Mouse (Mus musculus) liver, embryonic 11.5 days (tissue): ENCODE measurements around the gene Chrna5. TPM values are rescaled to one million over a fixed set of nuclear protein-coding genes. Genes with fewer than 3 reads are reported as not detected.
A peak's percentile ranks its signal among the peaks of the same experiment; 100 is the strongest.

Experiments
- ATAC-seq: fragments of 200-750 bp; cut with Nextera tagmentation; replicated peaks from 2 replicates; pipeline ENCODE4 v1.8.0; 2017; ENCODE audit warnings: moderate number of reproducible peaks, mild to moderate bottlenecking, moderate TSS enrichment, moderate library complexity; ENCODE audit not compliant: low FRiP score
- DNase-seq: peaks from one replicate; pipeline ENCODE4 v3.0.0-alpha.2; 2017; ENCODE audit warnings: low spot score
- H3K27ac ChIP-seq: fragments of 300-500 bp; sonication (generic); 2 replicates; pipeline ENCODE4 v1.5.1; 2014; ENCODE audit warnings: mild to moderate bottlenecking, low read depth, low read length, control low read depth
- H3K27me3 ChIP-seq: fragments of 300-500 bp; sonication (generic); replicated peaks from 2 replicates; pipeline ENCODE4 v1.6.1; 2014; ENCODE audit warnings: low read length, mixed read lengths; ENCODE audit not compliant: control insufficient read depth, insufficient read depth
- H3K36me3 ChIP-seq: fragments of 300-500 bp; sonication (generic); 2 replicates; pipeline ENCODE4 v1.6.1; 2014; ENCODE audit warnings: mild to moderate bottlenecking, low read length, moderate library complexity, mixed read lengths; ENCODE audit not compliant: control insufficient read depth, insufficient read depth
- H3K4me1 ChIP-seq: fragments of 300-500 bp; sonication (generic); replicated peaks from 2 replicates; pipeline ENCODE4 v1.6.1; 2014; ENCODE audit warnings: low read length, mixed read lengths; ENCODE audit not compliant: control insufficient read depth, insufficient read depth
- H3K4me2 ChIP-seq: fragments of 300-500 bp; sonication (generic); 2 replicates; pipeline ENCODE4 v1.6.1; 2014; ENCODE audit warnings: mild to moderate bottlenecking, control low read depth, moderate library complexity
- H3K4me3 ChIP-seq: fragments of 300-500 bp; sonication (generic); 2 replicates; pipeline ENCODE4 v1.5.1; 2014; ENCODE audit warnings: low read depth, low read length, control low read depth
- H3K9ac ChIP-seq: fragments of 300-500 bp; sonication (generic); 2 replicates; pipeline ENCODE4 v1.6.1; 2014; ENCODE audit warnings: low read depth, low read length, control low read depth
- H3K9me3 ChIP-seq: fragments of 300-500 bp; sonication (generic); 2 replicates; pipeline ENCODE4 v1.6.1; 2016; ENCODE audit warnings: low read length, inconsistent platforms, mixed read lengths; ENCODE audit not compliant: control insufficient read depth
- WGBS: fragments of 180-500 bp; shearing (Covaris S2); extraction: QIAGEN DNeasy Blood & Tissue Kit; methylation state at CpG from one replicate; pipeline ENCODE4 v1.1.7; 2014; 5-methylcytosine and 5-hydroxymethylcytosine counted together
- polyA plus RNA-seq: library from polyadenylated mRNA; unstranded; fragments of >200 nt; fragmentation: Nextera tagmentation; extraction: Ambion mirVana; gene quantifications from 2 replicates; pipeline ENCODE4 v1.2.1, GENCODE M21; 2014

Chrna5 gene
- polyA plus RNA-seq, 1 experiment from 2014 or later, result not detected

- no peak overlapping the region for H3K27ac ChIP-seq
- H3K9me3 ChIP-seq, result no peaks in the 10 kb centered on the region
- no peak overlapping the region for H3K4me3 ChIP-seq
- no peak overlapping the region for H3K4me2 ChIP-seq
- H3K27me3 ChIP-seq, result peaks cover 12% of the 10 kb centered on the region
- ATAC-seq (no peak), DNase-seq (no peak)
- WGBS, result 52% methylated on average over 6 of the region's 6 CpGs
- H3K4me1 ChIP-seq, result no peaks in the 10 kb centered on the region
- no peak overlapping the region for H3K9ac ChIP-seq
- no peaks in the 10 kb centered on the region for H3K36me3 ChIP-seq
These were observed 50.9 kb downstream of the Chrna5 start for GRCm38 (mm10) chr9:55031435-55032167.

- Histone ChIP-seq H3K27ac (no peak overlapping the region), H3K36me3 (no peaks in the 10 kb centered on the region)
- 75% methylated on average over 8 of the region's 8 CpGs for WGBS
These were observed 58.3 kb downstream of the Chrna5 start for GRCm38 (mm10) chr9:55038948-55039347.

DNA sequence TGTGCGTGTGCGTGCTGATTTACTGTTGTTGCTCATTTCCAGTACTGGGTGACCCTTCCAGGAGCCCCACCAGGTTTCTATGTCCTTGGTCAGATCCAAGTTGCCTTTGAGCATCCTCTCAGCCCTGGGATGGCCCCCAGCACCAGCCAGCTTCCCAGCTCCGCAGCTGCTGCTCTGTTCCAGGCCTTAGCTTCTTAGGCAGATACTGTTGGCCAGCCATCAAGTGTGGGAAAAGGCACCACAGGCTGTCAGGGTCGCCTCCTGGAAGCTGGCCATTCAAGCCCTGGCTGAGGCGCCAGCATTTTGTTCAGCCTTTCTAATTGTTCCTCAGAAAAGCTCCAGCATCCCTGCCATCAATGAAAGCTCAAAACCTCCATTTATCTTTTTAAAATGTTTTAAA, 59.3 kb downstream of the Chrna5 start:
- no peak overlapping the region for H3K4me3 ChIP-seq
- WGBS, result 79% methylated on average over 5 of the region's 5 CpGs
- no peak overlapping the region for H3K9ac ChIP-seq

More at GRCm38 (mm10) chr9:55038948-55039347, 58.3 kb downstream of the Chrna5 start:
- H3K9ac ChIP-seq, result no peak overlapping the region
- H3K27me3 ChIP-seq, result no peaks in the 10 kb centered on the region; the same call in 1 of the 2 replicates
- ATAC-seq, result no peak
- no peak for DNase-seq
- H3K4me2 ChIP-seq, result no peak overlapping the region
- no peak overlapping the region for H3K4me3 ChIP-seq
- H3K9me3 ChIP-seq, result no peaks in the 10 kb centered on the region
- no peaks in the 10 kb centered on the region for H3K4me1 ChIP-seq

GRCm38 (mm10) chr9:55041389-55041788, 60.7 kb downstream of the Chrna5 start:
- DNase-seq, result no peak
- H3K36me3 ChIP-seq, result no peaks in the 10 kb centered on the region
- no peak overlapping the region for H3K4me3 ChIP-seq
- WGBS, result 68% methylated on average over 2 of the region's 2 CpGs
- H3K4me1 ChIP-seq, result no peaks in the 10 kb centered on the region
- H3K9me3 ChIP-seq, result no peaks in the 10 kb centered on the region
- no peak overlapping the region for H3K4me2 ChIP-seq
- no peak overlapping the region for H3K27ac ChIP-seq
- ATAC-seq, result no peak
- H3K27me3 ChIP-seq, result peaks cover 5% of the 10 kb centered on the region; the same call in 1 of the 2 replicates
- no peak overlapping the region for H3K9ac ChIP-seq

More for the DNA sequence above, 59.3 kb downstream of the Chrna5 start:
- no peaks in the 10 kb centered on the region for H3K4me1 ChIP-seq
- H3K4me2 ChIP-seq, result no peak overlapping the region
- no peaks in the 10 kb centered on the region for H3K9me3 ChIP-seq
- H3K27ac ChIP-seq, result no peak overlapping the region
- H3K36me3 ChIP-seq, result no peaks in the 10 kb centered on the region
- no peak for DNase-seq
- H3K27me3 ChIP-seq, result peaks cover 1% of the 10 kb centered on the region; the same call in 1 of the 2 replicates
- no peak for ATAC-seq

DNA sequence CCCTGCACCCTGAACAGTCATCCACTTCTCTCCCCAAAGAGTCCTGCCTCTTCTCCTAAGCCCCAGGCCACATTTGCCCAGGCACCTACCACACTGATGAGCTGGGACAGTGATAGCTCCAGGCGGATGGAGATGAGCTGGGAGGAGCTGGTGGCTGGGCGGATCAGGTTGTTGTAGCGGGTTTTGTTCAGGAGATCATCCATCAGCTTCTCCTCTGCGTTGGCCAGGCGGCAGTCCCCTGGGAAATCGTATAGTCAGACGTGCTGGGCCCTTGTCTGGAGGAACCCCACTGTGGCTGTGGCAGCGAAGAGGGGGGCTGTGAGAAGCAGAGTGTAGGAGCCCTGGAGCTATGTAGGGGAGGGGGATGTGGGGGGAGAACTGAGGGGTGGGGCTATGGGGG, 63.0 kb downstream of the Chrna5 start:
- no peak overlapping the region for H3K9ac ChIP-seq
- H3K4me1 ChIP-seq, result peaks cover 4% of the 10 kb centered on the region; the same call in 1 of the 2 replicates
- DNase-seq (no peak), ATAC-seq (no peak)
- H3K36me3 ChIP-seq, result no peaks in the 10 kb centered on the region
- no peak overlapping the region for H3K27ac ChIP-seq
- no peak overlapping the region for H3K4me3 ChIP-seq
- H3K27me3 ChIP-seq, result peaks cover 13% of the 10 kb centered on the region; the same call in 1 of the 2 replicates
- no peaks in the 10 kb centered on the region for H3K9me3 ChIP-seq
- H3K4me2 ChIP-seq, result no peak overlapping the region; the same call in 1 of the 2 replicates
- WGBS, result 18% methylated on average over 8 of the region's 8 CpGs

DNA sequence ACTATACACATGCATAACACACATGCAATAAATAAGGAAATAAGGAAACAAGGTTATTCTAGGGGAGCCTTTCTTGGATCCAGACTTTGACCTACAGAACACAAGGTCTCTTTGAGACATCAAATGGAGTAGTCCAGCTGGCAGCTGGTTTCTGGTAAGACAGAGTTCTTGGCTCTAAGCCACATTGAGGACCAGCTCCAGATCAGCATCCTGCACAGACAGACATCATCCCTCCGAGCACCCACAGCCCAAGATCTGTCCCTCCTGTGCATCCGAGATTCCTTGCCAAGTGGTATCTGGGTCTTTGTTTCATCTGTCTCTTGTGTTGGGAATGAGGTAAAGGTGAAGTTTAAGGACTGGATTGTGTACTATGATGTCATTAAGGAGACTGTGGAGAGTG, 64.3 kb downstream of the Chrna5 start:
- Histone ChIP-seq H3K27ac (no peak overlapping the region), H3K27me3 (peaks cover 16% of the 10 kb centered on the region; the same call in 1 of the 2 replicates), H3K4me2 (no peak overlapping the region), H3K9me3 (no peaks in the 10 kb centered on the region), H3K9ac (no peak overlapping the region), H3K4me3 (no peak overlapping the region), H3K36me3 (no peaks in the 10 kb centered on the region), H3K4me1 (peaks cover 4% of the 10 kb centered on the region; the same call in 1 of the 2 replicates)
- WGBS, result 78% methylated on average over 2 of the region's 2 CpGs
- DNase-seq (no peak), ATAC-seq (no peak)

- Histone ChIP-seq H3K9ac (no peak overlapping the region), H3K9me3 (no peaks in the 10 kb centered on the region), H3K27ac (no peak overlapping the region), H3K4me1 (peaks cover 4% of the 10 kb centered on the region; the same call in 1 of the 2 replicates), H3K36me3 (no peaks in the 10 kb centered on the region), H3K27me3 (peaks cover 16% of the 10 kb centered on the region; the same call in 1 of the 2 replicates), H3K4me3 (no peak overlapping the region), H3K4me2 (no peak overlapping the region)
- WGBS, result under 1% methylated on average over 3 of the region's 3 CpGs
- DNase-seq (no peak), ATAC-seq (no peak)
These were observed 66.1 kb downstream of the Chrna5 start for GRCm38 (mm10) chr9:55046764-55047163.

GRCm38 (mm10) chr9:55048211-55048880, 67.7 kb downstream of the Chrna5 start, which contains the start of gene Chrnb4:
Gene Chrnb4, minus strand, starts transcription at chr9:55048779.
- Histone ChIP-seq H3K4me1 (peaks cover 4% of the 10 kb centered on the region; the same call in 1 of the 2 replicates), H3K4me3 (peak within 1 kb of the TSS; percentile 45), H3K9me3 (no peaks in the 10 kb centered on the region), H3K9ac (peak within 1 kb of the TSS; percentile 20; the same call in 1 of the 2 replicates), H3K36me3 (no peaks in the 10 kb centered on the region), H3K4me2 (peak within 1 kb of the TSS; percentile 79), H3K27me3 (peaks cover 16% of the 10 kb centered on the region; the same call in 1 of the 2 replicates), H3K27ac (no peak within 1 kb of the TSS)
- ATAC-seq (no peak; the same call in 1 of the 2 replicates), DNase-seq (peak; percentile 46)
- WGBS, result 2% methylated on average over 23 of the region's 23 CpGs
